Mouse (Mus musculus): ENCODE results near the gene Colq. TPM values are rescaled to one million over a fixed set of nuclear protein-coding genes. Genes with fewer than 3 reads are reported as not detected.

Colq gene
- polyA plus RNA-seq, 1 experiment: 3.0 TPM

- no peaks in the 10 kb centered on the region for H3K79me2 ChIP-seq (ENCODE audit: control insufficient read depth, insufficient read depth)
- TF ChIP-seq TCF3 (IDR thresholded peaks at IDR 0.05; ENCODE audit: insufficient read length, low read depth) (no peak), MAX (IDR thresholded peaks at IDR 0.05; ENCODE audit: low read depth) (no peak), MYOD1 (IDR thresholded peaks at IDR 0.05; ENCODE audit: control insufficient read depth in 1 of 3, insufficient read length in 2 of 3, low read depth in 2 of 3) (no peak), MYOG (IDR thresholded peaks at IDR 0.05; ENCODE audit: control insufficient read depth in 1 of 3, insufficient read depth in 1 of 3, insufficient read length in 2 of 3, low read depth in 2 of 3) (no peak), TCF12 (IDR thresholded peaks at IDR 0.05; ENCODE audit: insufficient read depth, poor library complexity, severe bottlenecking) (no peak), CEBPB (IDR thresholded peaks at IDR 0.05; ENCODE audit: insufficient read depth, poor library complexity, severe bottlenecking) (no peak), USF1 (IDR thresholded peaks at IDR 0.05; ENCODE audit: low read depth) (no peak), POLR2AphosphoS2 (IDR thresholded peaks at IDR 0.05; ENCODE audit: insufficient read length, low read depth) (no peak)
These were observed 60.3 kb downstream of the Colq start for GRCm38 (mm10) chr14:31530847-31531246.

GRCm38 (mm10) chr14:31525040-31525810, 65.9 kb downstream of the Colq start:
- Histone ChIP-seq H3K36me3 (ENCODE audit: control insufficient read depth, insufficient read depth) (no peaks in the 10 kb centered on the region), H3K79me2 (ENCODE audit: control insufficient read depth, insufficient read depth) (no peaks in the 10 kb centered on the region), H3ac (ENCODE audit: control insufficient read depth, insufficient read length) (no peak overlapping the region), H3K27me3 (ENCODE audit: control insufficient read depth, insufficient read depth, insufficient read length) (peaks cover 7% of the 10 kb centered on the region), H3K4me3 (no peak overlapping the region), H3K4me2 (ENCODE audit: low read depth) (no peak overlapping the region)
- no peak for TF ChIP-seq CEBPB (IDR thresholded peaks at IDR 0.05; ENCODE audit: insufficient read depth, poor library complexity, severe bottlenecking)
- TF ChIP-seq REST (IDR thresholded peaks at IDR 0.05; ENCODE audit: insufficient read depth, insufficient read length): no peak
- no peak for TF ChIP-seq E2F4 (IDR thresholded peaks at IDR 0.05; ENCODE audit: insufficient read depth)
- no peak for TF ChIP-seq MAX (IDR thresholded peaks at IDR 0.05; ENCODE audit: low read depth)

More at GRCm38 (mm10) chr14:31530847-31531246, 60.3 kb downstream of the Colq start:
- Histone ChIP-seq H3K36me3 (ENCODE audit: control insufficient read depth, insufficient read depth) (no peaks in the 10 kb centered on the region), H3K4me2 (ENCODE audit: low read depth) (no peak overlapping the region), H3K27me3 (ENCODE audit: control insufficient read depth, insufficient read depth, insufficient read length) (no peaks in the 10 kb centered on the region), H3K4me3 (no peak overlapping the region), H3ac (ENCODE audit: control insufficient read depth, insufficient read length) (no peak overlapping the region)

GRCm38 (mm10) chr14:31521318-31521717, 69.8 kb downstream of the Colq start:
- Histone ChIP-seq H3K4me2 (ENCODE audit: low read depth) (no peak overlapping the region), H3ac (ENCODE audit: control insufficient read depth, insufficient read length) (no peak overlapping the region), H3K4me3 (no peak overlapping the region), H3K27me3 (ENCODE audit: control insufficient read depth, insufficient read depth, insufficient read length) (peaks cover 7% of the 10 kb centered on the region), H3K79me2 (ENCODE audit: control insufficient read depth, insufficient read depth) (no peaks in the 10 kb centered on the region), H3K36me3 (ENCODE audit: control insufficient read depth, insufficient read depth) (no peaks in the 10 kb centered on the region)
- TF ChIP-seq USF1 (IDR thresholded peaks at IDR 0.05; ENCODE audit: low read depth) (no peak), TCF12 (IDR thresholded peaks at IDR 0.05; ENCODE audit: insufficient read depth, poor library complexity, severe bottlenecking) (no peak), MAX (IDR thresholded peaks at IDR 0.05; ENCODE audit: low read depth) (no peak)

GRCm38 (mm10) chr14:31519165-31519564, 72.0 kb downstream of the Colq start:
- Histone ChIP-seq H3ac (ENCODE audit: control insufficient read depth, insufficient read length) (no peak overlapping the region), H3K4me3 (no peak overlapping the region), H3K27me3 (ENCODE audit: control insufficient read depth, insufficient read depth, insufficient read length) (peaks cover 7% of the 10 kb centered on the region), H3K36me3 (ENCODE audit: control insufficient read depth, insufficient read depth) (no peaks in the 10 kb centered on the region), H3K79me2 (ENCODE audit: control insufficient read depth, insufficient read depth) (no peaks in the 10 kb centered on the region), H3K4me2 (ENCODE audit: low read depth) (no peak overlapping the region)
- TF ChIP-seq TCF3 (IDR thresholded peaks at IDR 0.05; ENCODE audit: insufficient read length, low read depth) (no peak), MAX (IDR thresholded peaks at IDR 0.05; ENCODE audit: low read depth) (no peak), TCF12 (IDR thresholded peaks at IDR 0.05; ENCODE audit: insufficient read depth, poor library complexity, severe bottlenecking) (no peak), SRF (IDR thresholded peaks at IDR 0.05; ENCODE audit: control insufficient read depth, insufficient read length, low read depth) (no peak), REST (IDR thresholded peaks at IDR 0.05; ENCODE audit: insufficient read depth, insufficient read length) (no peak), E2F4 (IDR thresholded peaks at IDR 0.05; ENCODE audit: insufficient read depth) (no peak), POLR2AphosphoS2 (IDR thresholded peaks at IDR 0.05; ENCODE audit: insufficient read length, low read depth) (no peak)

- Histone ChIP-seq H3K4me3 (no peak overlapping the region), H3K79me2 (ENCODE audit: control insufficient read depth, insufficient read depth) (no peaks in the 10 kb centered on the region), H3K36me3 (ENCODE audit: control insufficient read depth, insufficient read depth) (no peaks in the 10 kb centered on the region), H3K4me2 (ENCODE audit: low read depth) (no peak overlapping the region), H3ac (ENCODE audit: control insufficient read depth, insufficient read length) (no peak overlapping the region), H3K27me3 (ENCODE audit: control insufficient read depth, insufficient read depth, insufficient read length) (no peaks in the 10 kb centered on the region)
- no peak for TF ChIP-seq TCF3 (IDR thresholded peaks at IDR 0.05; ENCODE audit: insufficient read length, low read depth)
- TF ChIP-seq TCF12 (IDR thresholded peaks at IDR 0.05; ENCODE audit: insufficient read depth, poor library complexity, severe bottlenecking): no peak
- TF ChIP-seq MYOD1 (IDR thresholded peaks at IDR 0.05; ENCODE audit: control insufficient read depth in 1 of 3, insufficient read length in 2 of 3, low read depth in 2 of 3): no peak
These were observed 75.2 kb downstream of the Colq start for GRCm38 (mm10) chr14:31515895-31516294.

GRCm38 (mm10) chr14:31510322-31510721, 80.8 kb downstream of the Colq start:
- H3K27me3 ChIP-seq (ENCODE audit: control insufficient read depth, insufficient read depth, insufficient read length): no peaks in the 10 kb centered on the region
- no peaks in the 10 kb centered on the region for H3K79me2 ChIP-seq (ENCODE audit: control insufficient read depth, insufficient read depth)
- no peak overlapping the region for H3K4me3 ChIP-seq
- H3ac ChIP-seq (ENCODE audit: control insufficient read depth, insufficient read length): no peak overlapping the region
- TF ChIP-seq MYOG (IDR thresholded peaks at IDR 0.05; ENCODE audit: control insufficient read depth in 1 of 3, insufficient read depth in 1 of 3, insufficient read length in 2 of 3, low read depth in 2 of 3): peak in 1 of 3 experiments; percentile 51
- no peak for TF ChIP-seq E2F4 (IDR thresholded peaks at IDR 0.05; ENCODE audit: insufficient read depth)
- no peak for TF ChIP-seq TCF12 (IDR thresholded peaks at IDR 0.05; ENCODE audit: insufficient read depth, poor library complexity, severe bottlenecking)
- TF ChIP-seq MYOD1 (IDR thresholded peaks at IDR 0.05; ENCODE audit: control insufficient read depth in 1 of 3, insufficient read length in 2 of 3, low read depth in 2 of 3): peak in 2 of 3 experiments; percentile 5 to 71
- no peak for TF ChIP-seq REST (IDR thresholded peaks at IDR 0.05; ENCODE audit: insufficient read depth, insufficient read length)
- peaks cover 25% of the 10 kb centered on the region for H3K36me3 ChIP-seq (ENCODE audit: control insufficient read depth, insufficient read depth)
- no peak overlapping the region for H3K4me2 ChIP-seq (ENCODE audit: low read depth)

All from myocyte (in vitro differentiated cells).